Mouse (Mus musculus) Patski (cell line): ENCODE measurements around the gene Trp53tg5. TPM values are rescaled to one million over a fixed set of nuclear protein-coding genes. Genes with fewer than 3 reads are reported as not detected.

ENCODE experiments used
- ATAC-seq: fragments of 100-300 bp; one replicate; pipeline ENCODE4 v1.8.0; 2021
- CTCF ChIA-PET: fragments of 350-600 bp; sonication (Branson Sonifier 250); formaldehyde crosslinking; loops from one replicate; lab custom pipeline; 2022; ENCODE audit warnings: inconsistent platforms; lab: Charles Lee
- POLR2A ChIA-PET: fragments of 350-600 bp; sonication (Branson Sonifier 250); formaldehyde crosslinking; loops from one replicate; lab custom pipeline; 2022; ENCODE audit warnings: antibody characterized with exemption, inconsistent platforms; lab: Charles Lee
- DNase-seq: peaks from one replicate; pipeline ENCODE4 v3.0.0-alpha.2; 2011; ENCODE audit warnings: low read depth, low spot score
- H3K27me3 ChIP-seq: fragments of 371-371 bp; one replicate; pipeline ENCODE4 v1.5.1; 2021
- CTCF ChIP-seq: fragments of 100-300 bp; IDR thresholded peaks from one replicate; pipeline ENCODE4 v1.5.1; 2021
- in situ Hi-C: fragments of 300-500 bp; cut with MboI; formaldehyde crosslinking; loops from 3 replicates; pipeline ENCODE4 v1.11.1; 2018; ENCODE audit warnings: low pct_unique_long_range_greater_than_20kb, mixed read lengths
- polyA plus RNA-seq: library from polyadenylated mRNA; unstranded; gene quantifications from one replicate; pipeline ENCODE4 v1.2.3, GENCODE M21; 2021

Trp53tg5 gene
- polyA plus RNA-seq, 1 experiment from 2014 or later = 0.39 TPM

- no peak for TF ChIP-seq CTCF
- ChIA-PET CTCF (interaction anchor here (1.0 to 1.9 kb wide), 4 partner anchors 17 to 39 kb away, joined by 3 to 7 read pairs (median 4); partner anchors contain the start of genes Gm20458 and Sys1), POLR2A (interaction anchor here (1.2 to 1.4 kb wide), 4 partner anchors 17 to 39 kb away, joined by 3 to 11 read pairs (median 4); partner anchors contain the start of genes Sdc4 and Sys1)
- H3K27me3 ChIP-seq = no peaks in the 10 kb centered on the region
- no peak for DNase-seq
- in situ Hi-C loops = no loop called here
- ATAC-seq = peak; percentile 48
Observed at GRCm38 (mm10) chr2:164421979-164422378, 51.5 kb downstream of the Trp53tg5 start.

GRCm38 (mm10) chr2:164421306-164421705 is 52.2 kb downstream of the Trp53tg5 start:
- ChIA-PET POLR2A (interaction anchor here (1.1 to 1.3 kb wide), 3 partner anchors 18 to 22 kb away, joined by 3 to 5 read pairs (median 4); partner anchors contain the start of gene Sdc4), CTCF (interaction anchor here (1.2 kb wide), 1 partner anchor 40 kb away, joined by 3 read pairs; the partner anchor contains the start of gene Gm20458)
- H3K27me3 ChIP-seq = no peaks in the 10 kb centered on the region
- no peak for TF ChIP-seq CTCF
- in situ Hi-C loops = no loop called here
- no peak for DNase-seq
- ATAC-seq = no peak

Other genes with a start within 250 kb of the Trp53tg5 start
- gene Svs2, start 235.3 kb downstream of the Trp53tg5 start, polyA plus RNA-seq = not detected
- not detected for gene Svs3b, start 217.1 kb downstream of the Trp53tg5 start, polyA plus RNA-seq
- gene Svs4, start 195.3 kb downstream of the Trp53tg5 start, polyA plus RNA-seq = not detected
- not detected for gene Svs3a, start 184.5 kb downstream of the Trp53tg5 start, polyA plus RNA-seq
- not detected for gene Svs6, start 157.0 kb downstream of the Trp53tg5 start, polyA plus RNA-seq
- gene Svs5, start 141.0 kb downstream of the Trp53tg5 start, polyA plus RNA-seq = not detected
- gene Slpi, start 84.6 kb downstream of the Trp53tg5 start, polyA plus RNA-seq = 149 TPM
- 0.06 TPM for gene Rbpjl, start 70.6 kb downstream of the Trp53tg5 start, polyA plus RNA-seq
- 0.10 TPM for gene Matn4, start 68.6 kb downstream of the Trp53tg5 start, polyA plus RNA-seq
- gene Sdc4, start 29.8 kb downstream of the Trp53tg5 start, polyA plus RNA-seq = 672 TPM
- gene Sys1, start 16.8 kb downstream of the Trp53tg5 start, polyA plus RNA-seq = 55.1 TPM
- 18.5 TPM for gene Gm20458, start 12.8 kb downstream of the Trp53tg5 start, polyA plus RNA-seq
- gene Dbndd2, start 12.4 kb upstream of the Trp53tg5 start, polyA plus RNA-seq = 48.8 TPM
- gene Pigt, start 23.8 kb upstream of the Trp53tg5 start, polyA plus RNA-seq = 136 TPM
- 0.15 TPM for gene Wfdc2, start 88.7 kb upstream of the Trp53tg5 start, polyA plus RNA-seq
- gene Spint3, start 99.7 kb upstream of the Trp53tg5 start, polyA plus RNA-seq = not detected
- gene Wfdc6a, start 111.7 kb upstream of the Trp53tg5 start, polyA plus RNA-seq = not detected
- gene Eppin, start 119.9 kb upstream of the Trp53tg5 start, polyA plus RNA-seq = not detected
- gene Wfdc6b, start 139.8 kb upstream of the Trp53tg5 start, polyA plus RNA-seq = not detected
- not detected for gene Wfdc8, start 139.9 kb upstream of the Trp53tg5 start, polyA plus RNA-seq
- gene Wfdc16, start 165.1 kb upstream of the Trp53tg5 start, polyA plus RNA-seq = not detected
- gene Wfdc10, start 182.3 kb upstream of the Trp53tg5 start, polyA plus RNA-seq = not detected
- not detected for gene Wfdc9, start 182.9 kb upstream of the Trp53tg5 start, polyA plus RNA-seq
- not detected for gene Wfdc11, start 200.4 kb upstream of the Trp53tg5 start, polyA plus RNA-seq
- not detected for gene Wfdc13, start 211.4 kb upstream of the Trp53tg5 start, polyA plus RNA-seq
- not detected for gene Spint4, start 224.8 kb upstream of the Trp53tg5 start, polyA plus RNA-seq
- not detected for gene Spint5, start 241.6 kb upstream of the Trp53tg5 start, polyA plus RNA-seq